13 mouse cellular contexts compared by ENCODE assay signal in genomic region chr2:56257044-56257954, GRCm38 (mm10).
DNase-seq lines count a peak whose midpoint lies in the region; ATAC-seq and TF ChIP-seq lines count a peak whose summit lies in the region.
"Had no signal": no experiment of that assay in that cellular context is flagged by ENCODE, and none has a peak within 500 bp of the region (broad histone marks: within the 10 kb centered on the region; RNA-seq: fewer than 3 reads in every experiment).

No protein-coding gene starts in this region.

- no peaks in the 10 kb centered on the region for H3K36me3 ChIP-seq in forebrain, embryonic 12.5 days (replicated peaks)

- no peaks in the 10 kb centered on the region for H3K9me3 ChIP-seq in forebrain, embryonic 12.5 days

- DNase-seq in left cerebral cortex, adult 11 months (ENCODE audit: low spot score): peak; percentile 13
- DNase-seq in left cerebral cortex, postnatal 4 days: no peak
- DNase-seq in layer of hippocampus, adult 8-10 months (ENCODE audit: low spot score in 2 of 2): peak; percentile 55 to 61
- DNase-seq in heart, adult 9 months (ENCODE audit: low spot score in 2 of 2): no peak
- no peak for DNase-seq in heart, adult 11 months
- no peak for DNase-seq in gastrocnemius, postnatal 36 days
- DNase-seq: kidney, postnatal 36 days; thymus, postnatal 36 days had no signal

- H3K4me2 ChIP-seq in forebrain, embryonic 12.5 days: peak overlapping the region; percentile 22; the same call in 1 of the 2 replicates

- intact Hi-C loops in left cerebral cortex, postnatal 4 days (cut with DNase I): no loop called here
- intact Hi-C loops in gastrocnemius, postnatal 36 days (cut with DNase I): no loop called here

- ATAC-seq in forebrain, embryonic 12.5 days (ENCODE audit: low FRiP score): peak; percentile 93
- ATAC-seq: activated CD4-positive, CD25-positive, alpha-beta regulatory T cell, adult 4 months had no signal

- no peaks in the 10 kb centered on the region for H3K4me1 ChIP-seq in forebrain, embryonic 12.5 days
- H3K4me1 ChIP-seq in olfactory bulb, adult 2 months (ENCODE audit: control insufficient read depth, insufficient read depth, low read length): no peaks in the 10 kb centered on the region

- no peaks in the 10 kb centered on the region for H3K27me3 ChIP-seq in forebrain, embryonic 12.5 days

- no peak for TF ChIP-seq CTCF in olfactory bulb, adult 2 months (IDR thresholded peaks at IDR 0.05; ENCODE audit: insufficient read depth, low read depth, low read length)

- 42% methylated on average over 10 of the region's 10 CpGs for WGBS in forebrain, embryonic 12.5 days
- 20% methylated on average over 10 of the region's 10 CpGs for WGBS in olfactory bulb, adult 2 months

- H3K9ac ChIP-seq in forebrain, embryonic 12.5 days: no peak overlapping the region
- H3K9ac ChIP-seq: liver, embryonic 14.5 days had no signal

- H3K27ac ChIP-seq in forebrain, embryonic 12.5 days: peak overlapping the region; percentile 82
- peak overlapping the region; percentile 79 for H3K27ac ChIP-seq in olfactory bulb, adult 2 months (ENCODE audit: insufficient read depth, low read depth, low read length)
- H3K27ac ChIP-seq: liver, embryonic 14.5 days had no signal

- no peak for TF ChIP-seq POLR2A in olfactory bulb, adult 2 months (IDR thresholded peaks at IDR 0.05; ENCODE audit: insufficient read depth, low read depth, low read length)

- no peak overlapping the region for H3K4me3 ChIP-seq in forebrain, embryonic 12.5 days (replicated peaks)
- no peak overlapping the region for H3K4me3 ChIP-seq in olfactory bulb, adult 2 months (ENCODE audit: insufficient read depth, low read depth, low read length)
- H3K4me3 ChIP-seq: erythroblast, embryonic 14.5 days had no signal

Comparison
In these comparisons a context has a peak if more than half of its experiments do, and no peak if none do; other contexts are left out.
1. DNase-seq: peak in left cerebral cortex, adult 11 months (single experiment) and layer of hippocampus, adult 8-10 months (2 of 2); none in left cerebral cortex, postnatal 4 days (single experiment), heart, adult 9 months (0 of 2), heart, adult 11 months (single experiment) and gastrocnemius, postnatal 36 days (0 of 2).